Mouse (Mus musculus): ENCODE data around the gene Cldn2. TPM values are rescaled to one million over a fixed set of nuclear protein-coding genes. Genes with fewer than 3 reads are reported as not detected.

The Cldn2 gene
- polyA plus RNA-seq, 1 experiment from 2014 or later, result 0.18 TPM

DNA sequence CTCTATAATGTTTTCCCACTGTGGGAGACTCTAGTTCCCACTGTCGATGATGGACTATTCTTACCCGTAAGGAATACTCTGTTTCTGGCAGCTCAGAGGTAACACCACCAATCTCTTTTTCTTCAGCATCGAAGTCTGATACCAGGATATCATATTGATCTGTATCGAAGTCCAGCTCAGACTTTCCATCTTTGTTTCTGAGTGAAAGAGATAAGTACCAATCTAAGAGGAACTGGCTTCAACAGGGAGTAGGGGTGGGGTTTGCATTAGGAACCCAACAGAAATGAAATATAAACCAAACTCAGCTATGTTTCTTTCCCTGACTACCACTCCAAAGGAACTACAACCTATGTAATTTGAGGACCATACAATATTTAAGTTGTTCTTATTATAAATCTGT, 54.2 kb downstream of the Cldn2 start:
- H3K4me2 ChIP-seq (replicated peaks), result no peak overlapping the region
- H3K9me3 ChIP-seq, result no peaks in the 10 kb centered on the region
- no peak for ATAC-seq (ENCODE audit: insufficient number of reproducible peaks, insufficient read depth, low FRiP score, low TSS enrichment)
- H3K27ac ChIP-seq, result no peak overlapping the region
- no peak overlapping the region for H3K9ac ChIP-seq
- no peaks in the 10 kb centered on the region for H3K27me3 ChIP-seq
- WGBS, result 89% methylated on average over 4 of the region's 4 CpGs
- no peak overlapping the region for H3K4me3 ChIP-seq
- H3K4me1 ChIP-seq, result no peaks in the 10 kb centered on the region
- no peaks in the 10 kb centered on the region for H3K36me3 ChIP-seq

DNA sequence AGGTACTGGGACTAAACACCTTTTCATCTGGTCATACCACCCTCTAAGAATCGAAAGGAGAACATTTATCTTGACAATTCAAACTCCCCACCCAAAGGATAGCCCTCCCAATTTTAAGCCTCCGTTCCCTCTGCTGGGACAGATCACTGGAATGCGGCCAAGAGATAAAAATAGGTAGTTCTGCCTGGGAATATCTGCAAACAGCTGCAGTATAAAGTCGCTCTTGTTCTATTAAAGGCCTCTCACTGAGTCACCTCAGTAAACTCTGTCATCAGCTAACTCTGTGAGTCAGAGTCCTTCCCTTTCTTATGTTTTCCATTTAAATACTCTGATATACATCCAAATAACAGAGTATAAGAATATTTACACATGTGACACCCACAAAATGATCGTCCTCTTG, 58.8 kb downstream of the Cldn2 start:
- Histone ChIP-seq H3K4me1 (no peaks in the 10 kb centered on the region), H3K9ac (no peak overlapping the region), H3K4me3 (no peak overlapping the region), H3K36me3 (no peaks in the 10 kb centered on the region), H3K4me2 (replicated peaks) (no peak overlapping the region), H3K27me3 (no peaks in the 10 kb centered on the region), H3K27ac (no peak overlapping the region), H3K9me3 (no peaks in the 10 kb centered on the region)
- ATAC-seq (ENCODE audit: insufficient number of reproducible peaks, insufficient read depth, low FRiP score, low TSS enrichment), result no peak
- 86% methylated on average over 5 of the region's 5 CpGs for WGBS

Other genes starting within 250 kb of the Cldn2 start
- 6.0 and 6.9 TPM in 2 replicates for gene Rnf128, start 237.5 kb upstream of the Cldn2 start, polyA plus RNA-seq (2016; fragmentation: Nextera tagmentation; extraction: Ambion mirVana)
- gene Tbc1d8b, start 115.8 kb upstream of the Cldn2 start, polyA plus RNA-seq (2016; fragmentation: Nextera tagmentation; extraction: Ambion mirVana), result 1.9 and 2.7 TPM in 2 replicates
- gene Gm15013, start 86.3 kb upstream of the Cldn2 start, polyA plus RNA-seq (2016; fragmentation: Nextera tagmentation; extraction: Ambion mirVana), result 0.28 TPM in 1 of 2 replicates, not detected in the other
- not detected in 2 replicates for gene Ripply1, start 18.5 kb upstream of the Cldn2 start, polyA plus RNA-seq (2016; fragmentation: Nextera tagmentation; extraction: Ambion mirVana)
- gene Morc4, start 70.8 kb downstream of the Cldn2 start, polyA plus RNA-seq (2016; fragmentation: Nextera tagmentation; extraction: Ambion mirVana), result 12.8 and 14.2 TPM in 2 replicates
- gene Rbm41, start 197.8 kb downstream of the Cldn2 start, polyA plus RNA-seq (2016; fragmentation: Nextera tagmentation; extraction: Ambion mirVana), result 7.7 and 7.8 TPM in 2 replicates

Measured in embryonic facial prominence, embryonic 12.5 days (tissue).